Comparison of ENCODE assay signal across 12 mouse cellular contexts in genomic region chr1:91533961-91534723, GRCm38 (mm10). TPM values are rescaled to one million over a fixed set of nuclear protein-coding genes. Genes with fewer than 3 reads are reported as not detected.
DNase-seq lines count a peak whose midpoint lies in the region; ATAC-seq and TF ChIP-seq lines count a peak whose summit lies in the region.
"Had no signal": no experiment of that assay in that cellular context is flagged by ENCODE, and none has a peak within 500 bp of the region (broad histone marks: within the 10 kb centered on the region; RNA-seq: fewer than 3 reads in every experiment).

No protein-coding gene starts in this region.

- H3K4me2 ChIP-seq in liver, embryonic 12.5 days: peak overlapping the region; percentile 62
- H3K4me2 ChIP-seq: neural tube, embryonic 15.5 days had no signal

- TF ChIP-seq POLR2A in kidney, adult 2 months (IDR thresholded peaks at IDR 0.05; ENCODE audit: low read depth, low read length): no peak

- H3K27me3 ChIP-seq in kidney, adult 2 months (replicated peaks; ENCODE audit: control insufficient read depth, insufficient read depth, low read length): no peaks in the 10 kb centered on the region
- no peaks in the 10 kb centered on the region for H3K27me3 ChIP-seq in liver, embryonic 12.5 days (replicated peaks)

- peak overlapping the region; percentile 68 for H3K9ac ChIP-seq in liver, embryonic 12.5 days
- H3K9ac ChIP-seq: neural tube, embryonic 15.5 days had no signal

- H3K27ac ChIP-seq in kidney, adult 2 months (ENCODE audit: insufficient read depth, low read depth, low read length): no peak overlapping the region
- peak overlapping the region; percentile 93 for H3K27ac ChIP-seq in liver, embryonic 12.5 days
- H3K27ac ChIP-seq: neural tube, embryonic 15.5 days had no signal

- ATAC-seq in liver, embryonic 12.5 days: peak; percentile 26
- ATAC-seq: hindbrain, embryonic 16.5 days had no signal

- peak; percentile 23; the same call in 1 of the 2 replicates for TF ChIP-seq CTCF in kidney, adult 2 months (conservative IDR thresholded peaks at IDR 0.05; ENCODE audit: insufficient read depth, insufficient read length, low read depth, low read length)

- H3K9me3 ChIP-seq in liver, embryonic 12.5 days (replicated peaks): no peaks in the 10 kb centered on the region
- H3K9me3 ChIP-seq: neural tube, embryonic 15.5 days had no signal

- DNase-seq in kidney, adult 2 months: no peak
- DNase-seq in kidney, postnatal 14 days: no peak
- DNase-seq in ES-CJ7 (ENCODE audit: low read depth, low spot score): peak; percentile 83
- DNase-seq in NIH3T3 (ENCODE audit: low read depth): peak; percentile 19
- no peak for DNase-seq in neural tube, embryonic 10.5 days (ENCODE audit: extremely low spot score, low spot score)
- no peak for DNase-seq in cerebellum, adult 18-20 months
- DNase-seq in cerebellum, postnatal 25 days: no peak
- DNase-seq: adrenal gland, adult 8-10 months; lung, postnatal 4 days had no signal

- H3K4me3 ChIP-seq in kidney, adult 2 months (ENCODE audit: insufficient read depth, low read depth, low read length): no peak overlapping the region
- H3K4me3 ChIP-seq in liver, embryonic 12.5 days: peak overlapping the region; percentile 29
- H3K4me3 ChIP-seq: neural tube, embryonic 15.5 days had no signal

- H3K36me3 ChIP-seq in kidney, adult 2 months (ENCODE audit: control insufficient read depth, insufficient read depth, low read length): no peaks in the 10 kb centered on the region
- no peaks in the 10 kb centered on the region for H3K36me3 ChIP-seq in liver, embryonic 12.5 days

- WGBS in kidney, adult 2 months: 77% methylated on average over 19 of the region's 19 CpGs
- 60% methylated on average over 19 of the region's 19 CpGs for WGBS in liver, embryonic 12.5 days (ENCODE audit: insufficient replicate concordance)

- peaks cover 6% of the 10 kb centered on the region; the same call in 1 of the 2 replicates for H3K4me1 ChIP-seq in kidney, adult 2 months (ENCODE audit: control insufficient read depth, insufficient read depth, low read length)
- H3K4me1 ChIP-seq in liver, embryonic 12.5 days: peaks cover 71% of the 10 kb centered on the region
- H3K4me1 ChIP-seq: neural tube, embryonic 15.5 days had no signal

RNA-seq across cellular contexts. Expression of gene Asb1, which starts 6.2 kb away (rescaled TPM):
- polyA plus RNA-seq in kidney, adult 2 months (2012; rRNA removed): 7.3 and 7.6 TPM in 2 replicates
- 20.2 and 20.9 TPM in 2 replicates for polyA plus RNA-seq in liver, embryonic 12.5 days (2016; fragmentation: Nextera tagmentation; extraction: Ambion mirVana)

RNA-seq across cellular contexts. Expression of gene Traf3ip1, which starts 39.7 kb away (rescaled TPM):
- polyA plus RNA-seq in kidney, adult 2 months (2012; rRNA removed): 9.8 and 11.2 TPM in 2 replicates
- 3.6 and 4.1 TPM in 2 replicates for polyA plus RNA-seq in liver, embryonic 12.5 days (2016; fragmentation: Nextera tagmentation; extraction: Ambion mirVana)

Comparison
In these comparisons a context has a peak if more than half of its experiments do, and no peak if none do; other contexts are left out.
1. DNase-seq: peak in ES-CJ7 (single experiment) and NIH3T3 (single experiment); none in kidney, adult 2 months (single experiment), kidney, postnatal 14 days (single experiment), neural tube, embryonic 10.5 days (single experiment), cerebellum, adult 18-20 months (0 of 2) and cerebellum, postnatal 25 days (0 of 2).